Mouse (Mus musculus): ENCODE results near the gene Coro1b.

GRCm38 (mm10) chr19:4163543-4163887 lies 15.1 kb downstream of the Coro1b start:
- no peak for TF ChIP-seq CTCF (IDR thresholded peaks at IDR 0.05; ENCODE audit: low read depth, low read length)
- no peak for TF ChIP-seq POLR2A (IDR thresholded peaks at IDR 0.05; ENCODE audit: extremely low read depth, insufficient read depth, low read length)
